Mouse (Mus musculus) adrenal gland, adult 8-10 months (tissue): ENCODE measurements around the gene Ryr2. TPM values are rescaled to one million over a fixed set of nuclear protein-coding genes. Genes with fewer than 3 reads are reported as not detected.
"Not testable (repeated sequence)": the region's sequence is repeated elsewhere in the genome, so short reads cannot be mapped to it uniquely, and the experiment has no call there.

Experiments used
- DNase-seq: peaks from one replicate; pipeline ENCODE4 v3.0.0; 2022
- total RNA-seq, 4 experiments: library from RNA; stranded (reverse); gene quantifications; 2 replicates each; pipeline ENCODE4 v1.2.4; 2022

The Ryr2 gene
- total RNA-seq, 4 experiments from 2014 or later, result 12.9 to 33.9 (median 20.0) TPM

GRCm38 (mm10) chr13:11934297-11935060 lies 172.3 kb downstream of the Ryr2 start:
- not testable (repeated sequence) for DNase-seq

- DNase-seq, result no peak
These were observed 173.4 kb downstream of the Ryr2 start for GRCm38 (mm10) chr13:11933334-11933733.

GRCm38 (mm10) chr13:11928709-11929108 lies 178.0 kb downstream of the Ryr2 start:
- no peak for DNase-seq

- no peak for DNase-seq
These were observed 179.0 kb downstream of the Ryr2 start for GRCm38 (mm10) chr13:11927727-11928126.

- DNase-seq, result no peak
These were observed 179.8 kb downstream of the Ryr2 start for GRCm38 (mm10) chr13:11926720-11927500.

GRCm38 (mm10) chr13:11926215-11926614 lies 180.5 kb downstream of the Ryr2 start:
- no peak for DNase-seq

GRCm38 (mm10) chr13:11924732-11925131 lies 182.0 kb downstream of the Ryr2 start:
- DNase-seq, result no peak

GRCm38 (mm10) chr13:11920495-11920894 lies 186.2 kb downstream of the Ryr2 start:
- DNase-seq, result no peak

- no peak for DNase-seq
These were observed 187.3 kb downstream of the Ryr2 start for GRCm38 (mm10) chr13:11919448-11919847.

GRCm38 (mm10) chr13:11915619-11916018 lies 191.1 kb downstream of the Ryr2 start:
- DNase-seq, result no peak

GRCm38 (mm10) chr13:11914682-11915081 lies 192.1 kb downstream of the Ryr2 start:
- DNase-seq, result no peak

GRCm38 (mm10) chr13:11912208-11912607 lies 194.5 kb downstream of the Ryr2 start:
- no peak for DNase-seq

GRCm38 (mm10) chr13:11908123-11908522 lies 198.6 kb downstream of the Ryr2 start:
- no peak for DNase-seq

- DNase-seq, result no peak
These were observed 201.6 kb downstream of the Ryr2 start for GRCm38 (mm10) chr13:11905126-11905525.

GRCm38 (mm10) chr13:11903272-11903671 lies 203.5 kb downstream of the Ryr2 start:
- DNase-seq, result no peak

GRCm38 (mm10) chr13:11902856-11903255 lies 203.9 kb downstream of the Ryr2 start:
- no peak for DNase-seq

- no peak for DNase-seq
These were observed 206.1 kb downstream of the Ryr2 start for GRCm38 (mm10) chr13:11900631-11901030.

GRCm38 (mm10) chr13:11895631-11896030 lies 211.1 kb downstream of the Ryr2 start:
- DNase-seq, result no peak

GRCm38 (mm10) chr13:11891739-11892138 lies 215.0 kb downstream of the Ryr2 start:
- DNase-seq, result no peak

GRCm38 (mm10) chr13:11891115-11891514 lies 215.6 kb downstream of the Ryr2 start:
- DNase-seq, result no peak

- DNase-seq, result no peak
These were observed 222.6 kb downstream of the Ryr2 start for GRCm38 (mm10) chr13:11884175-11884574.

- DNase-seq, result no peak
These were observed 224.4 kb downstream of the Ryr2 start for GRCm38 (mm10) chr13:11882359-11882758.

- DNase-seq, result no peak
These were observed 226.1 kb downstream of the Ryr2 start for GRCm38 (mm10) chr13:11880503-11881227.
